Mouse (Mus musculus) lung, embryonic 16.5 days (tissue): ENCODE data around the gene Kel. TPM values are rescaled to one million over a fixed set of nuclear protein-coding genes. Genes with fewer than 3 reads are reported as not detected.

ENCODE experiments used
- ATAC-seq: fragments of 200-750 bp; cut with Nextera tagmentation; 2 replicates; pipeline ENCODE4 v1.8.0; 2017; ENCODE audit warnings: low read depth, mild to moderate bottlenecking, moderate library complexity
- H3K27ac ChIP-seq: fragments of 300-500 bp; sonication (generic); 2 replicates; pipeline ENCODE4 v1.5.1; 2014; ENCODE audit warnings: mild to moderate bottlenecking, control low read depth, low read length
- H3K27me3 ChIP-seq: fragments of 300-500 bp; sonication (generic); 2 replicates; pipeline ENCODE4 v1.6.1; 2014; ENCODE audit warnings: low read depth, low read length, mixed read lengths; ENCODE audit not compliant: control insufficient read depth, insufficient read depth
- H3K36me3 ChIP-seq: fragments of 300-500 bp; sonication (generic); 2 replicates; pipeline ENCODE4 v1.6.1; 2014; ENCODE audit warnings: low read length; ENCODE audit not compliant: control insufficient read depth, insufficient read depth
- H3K4me1 ChIP-seq: fragments of 300-500 bp; sonication (generic); replicated peaks from 2 replicates; pipeline ENCODE4 v1.6.1; 2014; ENCODE audit warnings: low read length, mixed read lengths; ENCODE audit not compliant: control insufficient read depth, insufficient read depth
- H3K4me2 ChIP-seq: fragments of 300-500 bp; sonication (generic); 2 replicates; pipeline ENCODE4 v1.6.1; 2014; ENCODE audit warnings: low read depth, low read length, control low read depth
- H3K4me3 ChIP-seq: fragments of 300-500 bp; sonication (generic); 2 replicates; pipeline ENCODE4 v1.5.1; 2014; ENCODE audit warnings: mild to moderate bottlenecking, low read length, control low read depth
- H3K9ac ChIP-seq: fragments of 300-500 bp; sonication (generic); 2 replicates; pipeline ENCODE4 v1.6.1; 2014; ENCODE audit warnings: low read length, control low read depth
- H3K9me3 ChIP-seq: fragments of 300-500 bp; sonication (generic); 2 replicates; pipeline ENCODE4 v1.6.1; 2016; ENCODE audit warnings: low read length; ENCODE audit not compliant: control insufficient read depth
- WGBS: fragments of 180-500 bp; shearing (Covaris S2); extraction: QIAGEN DNeasy Blood & Tissue Kit; methylation state at CpG from one replicate; pipeline ENCODE4 v1.1.7; 2014; 5-methylcytosine and 5-hydroxymethylcytosine counted together
- polyA plus RNA-seq: library from polyadenylated mRNA; unstranded; fragments of >200 nt; fragmentation: Nextera tagmentation; extraction: Ambion mirVana; gene quantifications from 2 replicates; pipeline ENCODE4 v1.2.1, GENCODE M21; 2015

Kel gene
- polyA plus RNA-seq, 1 experiment from 2014 or later, result 0.83 TPM

DNA sequence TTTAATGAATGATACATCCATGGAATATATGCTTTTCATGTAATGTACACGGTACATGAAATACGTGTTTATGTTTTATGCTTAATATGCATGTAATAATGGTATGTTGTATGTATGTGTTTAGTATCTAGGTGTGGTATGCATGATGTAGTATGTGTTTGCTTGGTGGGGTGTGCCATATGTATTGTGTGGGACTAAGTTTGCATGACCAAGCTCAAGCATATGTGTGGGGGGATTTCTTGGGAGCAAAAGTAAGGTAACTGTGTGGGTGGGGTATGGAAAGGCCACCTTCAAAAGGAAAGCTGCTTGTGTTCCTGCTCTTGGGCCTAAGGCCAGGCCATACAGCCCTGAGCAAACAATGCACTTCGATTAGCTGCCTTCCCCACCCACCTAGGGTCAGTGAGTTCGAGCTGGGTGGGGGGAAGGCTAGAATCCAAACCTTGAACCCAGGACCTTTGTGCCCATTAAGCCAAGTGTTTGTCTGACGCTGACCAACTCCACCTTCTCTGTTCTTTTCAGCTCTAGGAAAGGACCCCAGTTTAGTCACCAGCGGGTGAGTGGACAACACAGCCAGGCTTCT lies 66.1 kb downstream of the Kel start:
- no peaks in the 10 kb centered on the region for H3K36me3 ChIP-seq
- H3K4me3 ChIP-seq, result no peak overlapping the region
- no peak for ATAC-seq
- H3K4me2 ChIP-seq, result no peak overlapping the region
- WGBS, result 61% methylated on average over 6 of the region's 6 CpGs
- no peaks in the 10 kb centered on the region for H3K27me3 ChIP-seq
- H3K4me1 ChIP-seq, result peaks cover 3% of the 10 kb centered on the region; the same call in 1 of the 2 replicates
- no peaks in the 10 kb centered on the region for H3K9me3 ChIP-seq
- H3K9ac ChIP-seq, result no peak overlapping the region
- no peak overlapping the region for H3K27ac ChIP-seq

DNA sequence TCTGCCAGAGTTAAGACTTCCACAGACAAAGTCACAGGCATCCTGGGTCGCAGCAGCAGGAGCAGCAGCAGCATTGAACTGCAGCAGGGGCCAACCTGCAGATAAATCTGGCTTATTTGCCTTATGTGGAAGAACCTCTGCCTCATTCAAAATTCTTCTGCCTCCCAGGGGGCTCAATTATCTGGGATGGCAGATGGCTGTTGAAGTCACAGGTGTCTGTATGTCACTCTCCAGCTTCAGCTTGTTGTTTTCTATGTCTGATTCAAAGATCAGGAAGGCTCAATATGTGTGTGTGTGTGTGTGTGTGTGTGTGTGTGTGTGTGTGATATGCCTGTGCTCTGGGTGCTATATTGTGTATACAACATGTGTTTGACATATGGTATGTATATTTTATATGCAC lies 66.7 kb downstream of the Kel start:
- no peak for ATAC-seq
- H3K4me3 ChIP-seq, result no peak overlapping the region
- H3K27me3 ChIP-seq, result no peaks in the 10 kb centered on the region
- H3K4me1 ChIP-seq, result peaks cover 3% of the 10 kb centered on the region; the same call in 1 of the 2 replicates
- no peak overlapping the region for H3K4me2 ChIP-seq
- no peaks in the 10 kb centered on the region for H3K36me3 ChIP-seq
- no peaks in the 10 kb centered on the region for H3K9me3 ChIP-seq
- no peak overlapping the region for H3K9ac ChIP-seq
- WGBS, result 31% methylated on average over 1 of the region's 1 CpGs
- no peak overlapping the region for H3K27ac ChIP-seq

Other genes starting within 250 kb of the Kel start
- gene Prss1, start 245.4 kb downstream of the Kel start, polyA plus RNA-seq, result 0.44 TPM in 1 of 2 replicates, not detected in the other
- gene Prss2, start 182.6 kb downstream of the Kel start, polyA plus RNA-seq, result not detected in 2 replicates
- gene Ephb6, start 98.9 kb downstream of the Kel start, polyA plus RNA-seq, result 12.0 and 15.6 TPM in 2 replicates
- 2.3 and 2.6 TPM in 2 replicates for gene Trpv6, start 67.9 kb downstream of the Kel start, polyA plus RNA-seq
- not detected in 2 replicates for gene Trpv5, start 23.6 kb downstream of the Kel start, polyA plus RNA-seq
- gene Llcfc1, start 19.9 kb downstream of the Kel start, polyA plus RNA-seq, result not detected in 2 replicates
- gene Olfr459, start 70.8 kb upstream of the Kel start, polyA plus RNA-seq, result not detected in 2 replicates
- not detected in 2 replicates for gene Pip, start 143.2 kb upstream of the Kel start, polyA plus RNA-seq
- gene Sval2, start 148.7 kb upstream of the Kel start, polyA plus RNA-seq, result not detected in 2 replicates
- gene Sval1, start 247.3 kb upstream of the Kel start, polyA plus RNA-seq, result not detected in 2 replicates